Mouse (Mus musculus) gastrocnemius, postnatal 14 days (tissue): ENCODE results near the gene Gm11554. TPM values are rescaled to one million over a fixed set of nuclear protein-coding genes. Genes with fewer than 3 reads are reported as not detected.
"Not testable (repeated sequence)": the region's sequence is repeated elsewhere in the genome, so short reads cannot be mapped to it uniquely, and the experiment has no call there.

Experiments
- DNase-seq: peaks from one replicate; pipeline ENCODE4 v3.0.0; 2021; ENCODE audit warnings: mixed read lengths
- intact Hi-C: fragments of 180-260 bp; cut with DNase I; formaldehyde crosslinking; loops from one replicate; pipeline ENCODE4 v1.15.1; 2025; ENCODE audit warnings: low total_unique reads
- long read RNA-seq, 2 experiments: library from polyadenylated mRNA; stranded (forward); transcript quantifications; one replicate each; pipeline ENCODE4 v2.0.0; 2021
- total RNA-seq, 2 experiments: library from RNA; stranded (reverse); gene quantifications; 2 replicates each; pipeline ENCODE4 v1.2.3; 2021

The Gm11554 gene
- total RNA-seq = not detected
- long read RNA-seq, experiment 1 = 0 reads
- long read RNA-seq, experiment 2 = 0 reads

GRCm38 (mm10) chr11:99804346-99804745 is at the start of gene Gm11554:
TSS of gene Gm11554 (minus strand) at chr11:99804446.
- intact Hi-C loops, DNase-seq: not testable (repeated sequence)

- intact Hi-C loops = no loop called here
- DNase-seq = no peak
Measured at GRCm38 (mm10) chr11:99851508-99851907, 47.3 kb upstream of the Gm11554 start, which contains the start of gene Krtap4-16. TSS of gene Krtap4-16 (minus strand) at chr11:99851608.

DNA sequence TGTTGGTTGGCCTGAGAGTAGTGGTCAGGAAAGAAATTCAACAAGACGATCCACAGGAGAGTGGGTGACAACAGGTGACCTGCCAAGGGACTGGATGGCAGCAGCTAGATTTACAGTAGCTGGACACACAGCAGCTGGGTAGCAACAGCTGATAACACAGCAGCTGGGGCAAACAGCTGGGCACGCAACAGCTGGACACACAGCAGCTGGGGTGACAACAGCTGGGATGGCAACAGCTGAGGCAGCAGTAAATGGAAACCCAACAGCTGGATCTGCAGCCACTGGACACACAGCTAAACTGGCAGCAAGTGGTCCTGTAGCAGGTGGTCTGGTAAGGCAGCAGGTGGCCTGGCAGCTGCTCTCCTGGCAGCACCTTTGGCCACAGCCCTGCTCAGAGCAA is 42.5 kb upstream of the Gm11554 start:
- DNase-seq = no peak
- intact Hi-C loops = no loop called here

- no peak for DNase-seq
- intact Hi-C loops = no loop called here
Measured at GRCm38 (mm10) chr11:99842185-99842584, 37.9 kb upstream of the Gm11554 start.

GRCm38 (mm10) chr11:99837966-99838365 is 33.7 kb upstream of the Gm11554 start, which contains the start of gene 2300003K06Rik:
TSS of gene 2300003K06Rik (minus strand) at chr11:99838066.
- no peak for DNase-seq
- intact Hi-C loops = no loop called here

- intact Hi-C loops, DNase-seq: not testable (repeated sequence)
Measured at GRCm38 (mm10) chr11:99815566-99815965, 11.3 kb upstream of the Gm11554 start, which contains the start of gene Gm11564. TSS of gene Gm11564 (minus strand) at chr11:99815666.

DNA sequence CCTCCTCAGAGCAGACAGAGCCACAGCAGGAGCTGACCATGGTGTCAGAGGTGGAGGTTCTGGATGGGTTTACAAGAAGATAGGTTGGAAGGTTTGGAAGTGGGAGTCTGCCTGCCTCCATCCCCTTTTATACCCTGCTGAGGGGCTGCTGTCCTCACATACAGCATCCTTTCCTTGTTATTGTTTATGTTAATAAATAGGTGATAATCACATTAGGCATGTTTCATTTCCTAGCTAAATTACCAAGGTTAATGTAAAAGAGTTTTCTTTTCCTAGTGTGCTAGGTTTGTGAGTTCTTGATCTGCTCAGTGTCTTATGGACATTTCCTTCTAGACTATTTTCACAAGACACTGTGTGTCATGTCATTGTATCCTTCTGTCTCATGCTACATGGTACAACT is 5.5 kb upstream of the Gm11554 start, which contains the start of gene Krtap4-13:
Gene Krtap4-13, minus strand, starts transcription at position 101 of the 400 bp plus-strand sequence.
- intact Hi-C loops, DNase-seq: not testable (repeated sequence)

GRCm38 (mm10) chr11:99798832-99799231 is 5.4 kb downstream of the Gm11554 start, which contains the start of gene Gm11569:
TSS of gene Gm11569 (minus strand) at chr11:99798932.
- DNase-seq, intact Hi-C loops: not testable (repeated sequence)

DNA sequence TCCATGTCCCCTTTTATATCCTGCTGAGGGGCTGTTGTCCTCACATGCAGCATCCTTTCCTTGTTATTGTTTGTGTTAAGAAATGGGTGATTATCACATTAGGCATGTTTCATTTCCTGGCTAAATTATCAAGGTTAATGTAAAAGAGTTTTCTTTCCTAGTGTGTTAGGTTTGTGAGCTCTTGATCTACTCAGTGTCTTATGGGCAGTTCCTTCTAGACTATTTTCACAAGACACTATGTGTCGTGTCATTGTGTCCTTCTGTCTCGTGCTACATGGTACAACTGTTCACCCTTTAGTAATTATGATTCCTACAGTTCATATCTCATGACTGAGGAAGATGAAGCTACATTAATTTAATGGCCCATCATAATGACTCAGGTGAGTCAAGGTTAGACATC is 10.9 kb downstream of the Gm11554 start, which contains the start of gene Gm11596:
Gene Gm11596, minus strand, starts transcription at position 101 of the 400 bp plus-strand sequence.
- intact Hi-C loops = no loop called here
- DNase-seq = no peak

DNA sequence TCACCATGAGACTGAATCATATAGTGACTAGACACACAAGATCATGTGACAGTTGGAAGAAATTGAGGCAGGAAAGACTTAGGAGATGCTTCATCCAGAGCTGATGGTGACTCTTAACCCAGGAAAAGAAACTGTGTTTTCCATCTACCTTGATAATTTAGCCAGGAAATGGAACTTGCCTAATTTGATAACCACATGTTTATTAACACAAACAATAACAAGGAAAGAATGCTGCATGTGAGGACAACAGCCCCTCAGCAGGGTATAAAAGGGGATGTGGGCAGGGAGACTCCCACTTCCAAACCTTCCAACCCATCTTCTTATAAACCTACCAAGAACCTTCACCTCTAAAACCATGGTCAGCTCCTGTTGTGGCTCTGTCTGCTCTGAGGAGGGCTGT is 19.3 kb downstream of the Gm11554 start, which contains the start of gene Krtap4-9:
Gene Krtap4-9, plus strand, starts transcription at position 301 of the 400 bp plus-strand sequence.
- DNase-seq, intact Hi-C loops: not testable (repeated sequence)

DNA sequence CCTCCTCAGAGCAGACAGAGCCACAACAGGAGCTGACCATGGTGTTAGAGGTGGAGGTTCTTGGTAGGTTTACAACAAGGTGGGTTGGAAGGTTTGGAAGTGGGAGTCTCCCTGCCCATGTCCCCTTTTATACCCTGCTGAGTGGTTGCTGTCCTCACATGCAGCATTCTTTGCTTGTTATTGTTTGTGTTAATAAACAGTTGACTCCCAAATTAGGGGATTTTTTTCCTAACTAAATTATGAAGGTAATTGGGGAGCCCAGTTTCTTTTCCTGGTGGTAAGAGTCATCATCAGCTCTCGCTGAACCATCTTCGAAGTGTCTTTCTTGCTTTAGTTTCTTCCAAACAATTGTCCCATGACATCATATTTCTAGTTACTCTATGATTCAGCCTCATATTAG is 23.6 kb downstream of the Gm11554 start, which contains the start of gene Krtap4-8:
Gene Krtap4-8, minus strand, starts transcription at position 101 of the 400 bp plus-strand sequence.
- DNase-seq = no peak
- intact Hi-C loops = no loop called here

GRCm38 (mm10) chr11:99778401-99778800 is 25.8 kb downstream of the Gm11554 start:
- no peak for DNase-seq
- intact Hi-C loops = no loop called here

DNA sequence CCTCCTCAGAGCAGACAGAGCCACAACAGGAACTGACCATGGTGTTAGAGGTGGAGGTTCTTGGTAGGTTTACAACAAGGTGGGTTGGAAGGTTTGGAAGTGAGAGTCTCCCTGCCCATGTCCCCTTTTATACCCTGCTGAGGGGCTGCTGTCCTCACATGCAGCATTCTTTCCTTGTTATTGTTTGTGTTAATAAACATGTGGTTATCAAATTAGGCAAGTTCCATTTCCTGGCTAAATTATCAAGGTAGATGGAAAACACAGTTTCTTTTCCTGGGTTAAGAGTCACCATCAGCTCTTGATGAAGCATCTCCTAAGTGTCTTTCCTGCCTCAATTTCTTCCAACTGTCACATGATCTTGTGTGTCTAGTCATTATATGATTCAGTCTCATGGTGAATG is 31.4 kb downstream of the Gm11554 start, which contains the start of gene Gm11595:
Gene Gm11595, minus strand, starts transcription at position 101 of the 400 bp plus-strand sequence.
- DNase-seq, intact Hi-C loops: not testable (repeated sequence)

DNA sequence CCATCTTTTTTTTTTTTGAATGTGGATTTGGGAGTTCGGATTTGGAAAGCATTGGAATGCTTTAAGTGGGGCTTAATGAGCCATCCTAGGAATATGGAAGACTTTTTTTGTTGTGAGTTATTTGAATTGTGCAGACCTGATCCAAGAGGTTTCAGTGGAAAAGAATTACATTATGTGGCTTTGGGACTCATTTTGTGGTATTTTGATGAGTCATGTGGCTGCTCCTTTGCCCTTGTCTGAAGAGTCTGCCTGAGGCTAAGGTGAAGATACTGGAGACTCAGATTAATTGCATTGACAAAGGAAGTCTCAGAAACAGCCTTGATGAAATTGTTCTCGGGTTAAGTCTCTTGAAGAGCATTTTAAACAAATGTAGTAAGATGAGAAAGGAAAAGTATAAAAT is 35.8 kb downstream of the Gm11554 start:
- intact Hi-C loops = no loop called here
- DNase-seq = no peak

DNA sequence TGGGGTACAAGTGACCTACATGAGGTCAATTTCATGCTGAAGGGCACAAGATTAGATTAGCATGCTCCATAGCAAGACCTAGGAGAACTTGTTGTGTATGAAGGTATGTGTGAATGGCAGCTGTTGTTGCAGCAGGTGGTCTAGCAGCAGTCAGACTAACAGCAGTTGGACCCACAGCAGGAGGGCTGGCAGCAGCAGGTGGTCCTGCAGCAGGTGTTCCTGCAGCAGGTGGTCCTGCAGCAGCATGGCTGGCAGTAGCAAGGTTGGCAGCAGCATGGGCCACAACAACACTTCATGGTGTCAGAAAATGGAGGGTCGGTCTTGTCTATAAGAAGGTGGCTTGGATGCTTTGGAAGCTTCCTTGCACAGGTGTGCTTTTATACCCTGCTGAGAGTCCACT is 45.4 kb downstream of the Gm11554 start:
- intact Hi-C loops = no loop called here
- no peak for DNase-seq

Other genes starting within 250 kb of the Gm11554 start
- not detected for gene Krtap3-2, start 247.6 kb downstream of the Gm11554 start, total RNA-seq
- not detected for gene Gm11939, start 245.0 kb downstream of the Gm11554 start, total RNA-seq
- gene Krtap3-1, start 237.8 kb downstream of the Gm11554 start, total RNA-seq = not detected
- not detected for gene Krtap1-5, start 223.4 kb downstream of the Gm11554 start, total RNA-seq
- not detected for gene Krtap1-4, start 220.8 kb downstream of the Gm11554 start, total RNA-seq
- not detected for gene Krtap1-3, start 213.1 kb downstream of the Gm11554 start, total RNA-seq
- gene Krtap9-3, start 206.3 kb downstream of the Gm11554 start, total RNA-seq = not detected
- not detected for gene Gm11938, start 201.1 kb downstream of the Gm11554 start, total RNA-seq
- not detected for gene Gm11937, start 194.3 kb downstream of the Gm11554 start, total RNA-seq
- gene Krtap2-4, start 189.6 kb downstream of the Gm11554 start, total RNA-seq = not detected
- gene Gm11562, start 184.0 kb downstream of the Gm11554 start, total RNA-seq = not detected
- gene Krtap4-1, start 176.2 kb downstream of the Gm11554 start, total RNA-seq = not detected
- not detected for gene Krtap4-2, start 169.4 kb downstream of the Gm11554 start, total RNA-seq
- gene Krtap4-7, start 160.4 kb downstream of the Gm11554 start, total RNA-seq = not detected
- not detected for gene Gm11555, start 154.2 kb downstream of the Gm11554 start, total RNA-seq
- gene Gm11563, start 145.5 kb downstream of the Gm11554 start, total RNA-seq = not detected
- gene Krtap4-6, start 138.5 kb downstream of the Gm11554 start, total RNA-seq = not detected
- gene Gm14190, start 113.7 kb downstream of the Gm11554 start, total RNA-seq = not detected
- gene Gm14180, start 70.2 kb downstream of the Gm11554 start, total RNA-seq = not detected
- gene Gm11595, start 31.5 kb downstream of the Gm11554 start, total RNA-seq = not detected
- gene Krtap4-8, start 23.7 kb downstream of the Gm11554 start, total RNA-seq = not detected
- gene Krtap4-9, start 19.2 kb downstream of the Gm11554 start, total RNA-seq = not detected
- gene Gm11596, start 11.0 kb downstream of the Gm11554 start, total RNA-seq = not detected
- gene Gm11569, start 5.5 kb downstream of the Gm11554 start, total RNA-seq = not detected
- gene Krtap4-13, start 5.4 kb upstream of the Gm11554 start, total RNA-seq = not detected
- not detected for gene Gm11564, start 11.2 kb upstream of the Gm11554 start, total RNA-seq
- gene 2300003K06Rik, start 33.6 kb upstream of the Gm11554 start, total RNA-seq = not detected
- not detected for gene Krtap4-16, start 47.2 kb upstream of the Gm11554 start, total RNA-seq
- not detected for gene Gm11568, start 53.5 kb upstream of the Gm11554 start, total RNA-seq
- not detected for gene Gm11559, start 60.0 kb upstream of the Gm11554 start, total RNA-seq
- gene Krtap9-1, start 68.9 kb upstream of the Gm11554 start, total RNA-seq = not detected
- gene Gm11567, start 74.7 kb upstream of the Gm11554 start, total RNA-seq = not detected
- gene Krtap31-1, start 103.5 kb upstream of the Gm11554 start, total RNA-seq = not detected
- gene Gm11565, start 110.3 kb upstream of the Gm11554 start, total RNA-seq = not detected
- gene Krtap31-2, start 131.8 kb upstream of the Gm11554 start, total RNA-seq = not detected
- gene Krtap9-5, start 144.0 kb upstream of the Gm11554 start, total RNA-seq = not detected
- gene Krtap29-1, start 174.6 kb upstream of the Gm11554 start, total RNA-seq = not detected
- gene Krtap16-1, start 182.2 kb upstream of the Gm11554 start, total RNA-seq = not detected
- gene Krtap17-1, start 189.5 kb upstream of the Gm11554 start, total RNA-seq = not detected
- gene Krt33a, start 211.8 kb upstream of the Gm11554 start, total RNA-seq = under 1 TPM in 1 of 2 experiments, not detected in 1; 0.16 TPM
- gene Krt33b, start 225.4 kb upstream of the Gm11554 start, total RNA-seq = under 1 TPM in 1 of 2 experiments, not detected in 1; 0.31 TPM
- gene Krt34, start 237.1 kb upstream of the Gm11554 start, total RNA-seq = not detected
- gene Krt31, start 246.1 kb upstream of the Gm11554 start, total RNA-seq = not detected